Mouse (Mus musculus): ENCODE data around the gene Mitf. TPM values are rescaled to one million over a fixed set of nuclear protein-coding genes. Genes with fewer than 3 reads are reported as not detected.

Gene Mitf
- polyA plus RNA-seq, 1 experiment: not detected

GRCm38 (mm10) chr6:97929466-97929865 lies 122.6 kb downstream of the Mitf start:
- TF ChIP-seq CTCF (IDR thresholded peaks at IDR 0.05; ENCODE audit: insufficient read depth, low read depth, low read length) (no peak), POLR2A (IDR thresholded peaks at IDR 0.05; ENCODE audit: insufficient read depth, low read depth, low read length) (no peak)
- H3K4me1 ChIP-seq (ENCODE audit: control insufficient read depth, insufficient read depth, low read length): peaks cover 2% of the 10 kb centered on the region; the same call in 1 of the 2 replicates
- no peak overlapping the region for H3K4me3 ChIP-seq (ENCODE audit: insufficient read depth, low read depth, low read length)
- no peak overlapping the region for H3K27ac ChIP-seq (ENCODE audit: insufficient read depth, low read depth, low read length)
- WGBS: 82% methylated on average over 7 of the region's 7 CpGs

- no peak for TF ChIP-seq CTCF (IDR thresholded peaks at IDR 0.05; ENCODE audit: insufficient read depth, low read depth, low read length)
- Histone ChIP-seq H3K4me1 (ENCODE audit: control insufficient read depth, insufficient read depth, low read length) (no peaks in the 10 kb centered on the region), H3K27ac (ENCODE audit: insufficient read depth, low read depth, low read length) (no peak overlapping the region), H3K4me3 (ENCODE audit: insufficient read depth, low read depth, low read length) (no peak overlapping the region)
- 74% methylated on average over 5 of the region's 5 CpGs for WGBS
Observed at GRCm38 (mm10) chr6:97937139-97937538, 130.3 kb downstream of the Mitf start.

- H3K4me3 ChIP-seq (ENCODE audit: insufficient read depth, low read depth, low read length): no peak overlapping the region
- no peak overlapping the region for H3K27ac ChIP-seq (ENCODE audit: insufficient read depth, low read depth, low read length)
- TF ChIP-seq POLR2A (IDR thresholded peaks at IDR 0.05; ENCODE audit: insufficient read depth, low read depth, low read length) (no peak), CTCF (IDR thresholded peaks at IDR 0.05; ENCODE audit: insufficient read depth, low read depth, low read length) (no peak)
- no peaks in the 10 kb centered on the region for H3K4me1 ChIP-seq (ENCODE audit: control insufficient read depth, insufficient read depth, low read length)
- WGBS: 23% methylated on average over 11 of the region's 11 CpGs
Observed at GRCm38 (mm10) chr6:97937897-97938614, 131.2 kb downstream of the Mitf start.

GRCm38 (mm10) chr6:97940916-97941315 lies 134.1 kb downstream of the Mitf start:
- Histone ChIP-seq H3K4me1 (ENCODE audit: control insufficient read depth, insufficient read depth, low read length) (no peaks in the 10 kb centered on the region), H3K27ac (ENCODE audit: insufficient read depth, low read depth, low read length) (no peak overlapping the region), H3K4me3 (ENCODE audit: insufficient read depth, low read depth, low read length) (no peak overlapping the region)
- no peak for TF ChIP-seq CTCF (IDR thresholded peaks at IDR 0.05; ENCODE audit: insufficient read depth, low read depth, low read length)
- WGBS: 76% methylated on average over 12 of the region's 12 CpGs

- Histone ChIP-seq H3K27ac (ENCODE audit: insufficient read depth, low read depth, low read length) (no peak overlapping the region), H3K4me3 (ENCODE audit: insufficient read depth, low read depth, low read length) (no peak overlapping the region), H3K4me1 (ENCODE audit: control insufficient read depth, insufficient read depth, low read length) (peaks cover 3% of the 10 kb centered on the region)
- 64% methylated on average over 13 of the region's 13 CpGs for WGBS
- TF ChIP-seq POLR2A (IDR thresholded peaks at IDR 0.05; ENCODE audit: insufficient read depth, low read depth, low read length) (no peak), CTCF (IDR thresholded peaks at IDR 0.05; ENCODE audit: insufficient read depth, low read depth, low read length) (no peak)
Observed at GRCm38 (mm10) chr6:97950033-97950881, 143.4 kb downstream of the Mitf start.

GRCm38 (mm10) chr6:97950882-97951245 lies 144.0 kb downstream of the Mitf start:
- TF ChIP-seq POLR2A (IDR thresholded peaks at IDR 0.05; ENCODE audit: insufficient read depth, low read depth, low read length) (no peak), CTCF (IDR thresholded peaks at IDR 0.05; ENCODE audit: insufficient read depth, low read depth, low read length) (no peak)
- Histone ChIP-seq H3K27ac (ENCODE audit: insufficient read depth, low read depth, low read length) (no peak overlapping the region), H3K4me1 (ENCODE audit: control insufficient read depth, insufficient read depth, low read length) (peaks cover 3% of the 10 kb centered on the region), H3K4me3 (ENCODE audit: insufficient read depth, low read depth, low read length) (no peak overlapping the region)
- 63% methylated on average over 2 of the region's 2 CpGs for WGBS

- TF ChIP-seq CTCF (IDR thresholded peaks at IDR 0.05; ENCODE audit: insufficient read depth, low read depth, low read length) (no peak), POLR2A (IDR thresholded peaks at IDR 0.05; ENCODE audit: insufficient read depth, low read depth, low read length) (no peak)
- Histone ChIP-seq H3K4me1 (ENCODE audit: control insufficient read depth, insufficient read depth, low read length) (peaks cover 3% of the 10 kb centered on the region), H3K4me3 (ENCODE audit: insufficient read depth, low read depth, low read length) (no peak overlapping the region), H3K27ac (ENCODE audit: insufficient read depth, low read depth, low read length) (no peak overlapping the region)
- 92% methylated on average over 1 of the region's 1 CpGs for WGBS
Observed at GRCm38 (mm10) chr6:97951711-97952110, 144.9 kb downstream of the Mitf start.

GRCm38 (mm10) chr6:97952845-97953244 lies 146.0 kb downstream of the Mitf start:
- no peak overlapping the region for H3K27ac ChIP-seq (ENCODE audit: insufficient read depth, low read depth, low read length)
- TF ChIP-seq POLR2A (IDR thresholded peaks at IDR 0.05; ENCODE audit: insufficient read depth, low read depth, low read length) (no peak), CTCF (IDR thresholded peaks at IDR 0.05; ENCODE audit: insufficient read depth, low read depth, low read length) (no peak)
- no peak overlapping the region for H3K4me3 ChIP-seq (ENCODE audit: insufficient read depth, low read depth, low read length)
- WGBS: 75% methylated on average over 8 of the region's 8 CpGs
- H3K4me1 ChIP-seq (ENCODE audit: control insufficient read depth, insufficient read depth, low read length): peaks cover 3% of the 10 kb centered on the region

- Histone ChIP-seq H3K27ac (ENCODE audit: insufficient read depth, low read depth, low read length) (no peak overlapping the region), H3K4me3 (ENCODE audit: insufficient read depth, low read depth, low read length) (no peak overlapping the region), H3K4me1 (ENCODE audit: control insufficient read depth, insufficient read depth, low read length) (peaks cover 3% of the 10 kb centered on the region)
- 95% methylated on average over 6 of the region's 6 CpGs for WGBS
- TF ChIP-seq POLR2A (IDR thresholded peaks at IDR 0.05; ENCODE audit: insufficient read depth, low read depth, low read length): no peak
- no peak for TF ChIP-seq CTCF (IDR thresholded peaks at IDR 0.05; ENCODE audit: insufficient read depth, low read depth, low read length)
Observed at GRCm38 (mm10) chr6:97956121-97956520, 149.3 kb downstream of the Mitf start.
